Mouse (Mus musculus): ENCODE measurements around the gene Nkrf. TPM values are rescaled to one million over a fixed set of nuclear protein-coding genes. Genes with fewer than 3 reads are reported as not detected.

Gene Nkrf
- polyA plus RNA-seq, 1 experiment from 2014 or later: 2.8 TPM

Other genes with a start within 250 kb of the Nkrf start
- gene Slc25a43, start 159.2 kb downstream of the Nkrf start, polyA plus RNA-seq (2014; fragmentation: Nextera tagmentation; extraction: Ambion mirVana): 2.2 and 3.4 TPM in 2 replicates
- 838 and 851 TPM in 2 replicates for gene Slc25a5, start 107.2 kb downstream of the Nkrf start, polyA plus RNA-seq (2014; fragmentation: Nextera tagmentation; extraction: Ambion mirVana)
- 114 and 127 TPM in 2 replicates for gene Ube2a, start 29.0 kb downstream of the Nkrf start, polyA plus RNA-seq (2014; fragmentation: Nextera tagmentation; extraction: Ambion mirVana)
- gene C330007P06Rik, start 28.8 kb downstream of the Nkrf start, polyA plus RNA-seq (2014; fragmentation: Nextera tagmentation; extraction: Ambion mirVana): 24.7 and 38.1 TPM in 2 replicates
- gene Sept6, start 88.9 kb upstream of the Nkrf start, polyA plus RNA-seq (2014; fragmentation: Nextera tagmentation; extraction: Ambion mirVana): 19.3 and 27.9 TPM in 2 replicates
- not detected in 2 replicates for gene Sowahd, start 145.9 kb upstream of the Nkrf start, polyA plus RNA-seq (2014; fragmentation: Nextera tagmentation; extraction: Ambion mirVana)
- 608 and 939 TPM in 2 replicates for gene Rpl39, start 182.5 kb upstream of the Nkrf start, polyA plus RNA-seq (2014; fragmentation: Nextera tagmentation; extraction: Ambion mirVana)
- gene Upf3b, start 207.4 kb upstream of the Nkrf start, polyA plus RNA-seq (2014; fragmentation: Nextera tagmentation; extraction: Ambion mirVana): 27.4 and 33.8 TPM in 2 replicates
- 21.1 and 21.5 TPM in 2 replicates for gene Nkap, start 223.9 kb upstream of the Nkrf start, polyA plus RNA-seq (2014; fragmentation: Nextera tagmentation; extraction: Ambion mirVana)

Measured in kidney, embryonic 14.5 days (tissue).